Mouse (Mus musculus) midbrain, postnatal 0 days (tissue): Measurements from ENCODE around the gene Donson. TPM values are rescaled to one million over a fixed set of nuclear protein-coding genes. Genes with fewer than 3 reads are reported as not detected.

Experiments used
- ATAC-seq: fragments of 200-750 bp; cut with Nextera tagmentation; 2 replicates; pipeline ENCODE4 v1.8.0; 2017; ENCODE audit warnings: moderate number of reproducible peaks, mild to moderate bottlenecking, moderate TSS enrichment, moderate library complexity; ENCODE audit not compliant: low FRiP score
- DNase-seq: peaks from one replicate; pipeline ENCODE4 v3.0.0-alpha.2; 2015; ENCODE audit warnings: low spot score
- H3K27ac ChIP-seq: fragments of 300-500 bp; sonication (generic); 2 replicates; pipeline ENCODE4 v1.5.1; 2014; ENCODE audit warnings: low read depth, mild to moderate bottlenecking, low read length, mixed read lengths
- H3K27me3 ChIP-seq: fragments of 300-500 bp; sonication (generic); 2 replicates; pipeline ENCODE4 v1.6.1; 2014; ENCODE audit warnings: low read length, control low read depth, mixed read lengths; ENCODE audit not compliant: insufficient read depth
- H3K36me3 ChIP-seq: fragments of 300-500 bp; sonication (generic); 2 replicates; pipeline ENCODE4 v1.6.1; 2014; ENCODE audit warnings: low read length, control low read depth, mixed read lengths; ENCODE audit not compliant: insufficient read depth
- H3K4me1 ChIP-seq: fragments of 300-500 bp; sonication (generic); 2 replicates; pipeline ENCODE4 v1.6.1; 2014; ENCODE audit warnings: mild to moderate bottlenecking, control low read depth, antibody characterized with exemption, low read length, mixed read lengths; ENCODE audit not compliant: insufficient read depth
- H3K4me2 ChIP-seq: fragments of 300-500 bp; sonication (generic); 2 replicates; pipeline ENCODE4 v1.6.1; 2014; ENCODE audit warnings: low read depth, mild to moderate bottlenecking, low read length, mixed read lengths; ENCODE audit not compliant: poor library complexity, severe bottlenecking
- H3K4me3 ChIP-seq: fragments of 300-500 bp; sonication (generic); 2 replicates; pipeline ENCODE4 v1.5.1; 2014; ENCODE audit warnings: low read depth, mild to moderate bottlenecking, low read length, moderate library complexity
- H3K9ac ChIP-seq: fragments of 300-500 bp; sonication (generic); replicated peaks from 2 replicates; pipeline ENCODE4 v1.6.1; 2014; ENCODE audit warnings: mild to moderate bottlenecking, low read length, moderate library complexity, mixed read lengths; ENCODE audit not compliant: poor library complexity, severe bottlenecking
- H3K9me3 ChIP-seq: fragments of 300-500 bp; sonication (generic); 2 replicates; pipeline ENCODE4 v1.6.1; 2016; ENCODE audit warnings: low read length, control low read depth
- CTCF ChIP-seq: IDR thresholded peaks from 2 replicates; pipeline ENCODE4 v1.5.1; 2016; ENCODE audit warnings: antibody characterized with exemption, mild to moderate bottlenecking
- WGBS: fragments of 180-500 bp; shearing (Covaris S2); extraction: QIAGEN DNeasy Blood & Tissue Kit; methylation state at CpG from one replicate; pipeline ENCODE4 v1.1.7; 2014; 5-methylcytosine and 5-hydroxymethylcytosine counted together
- polyA plus RNA-seq: library from polyadenylated mRNA; unstranded; fragments of >200 nt; fragmentation: Nextera tagmentation; extraction: Ambion mirVana; gene quantifications from 2 replicates; pipeline ENCODE4 v1.2.1, GENCODE M21; 2015
- total RNA-seq: library from RNA; depleted of rRNA; stranded (reverse); fragments of >200 nt; gene quantifications from 2 replicates; pipeline ENCODE4 v1.2.3, GENCODE M21; 2014

The Donson gene
- total and polyA plus RNA-seq, 2 experiments from 2014 or later, result 15.5 to 18.3 TPM

DNA sequence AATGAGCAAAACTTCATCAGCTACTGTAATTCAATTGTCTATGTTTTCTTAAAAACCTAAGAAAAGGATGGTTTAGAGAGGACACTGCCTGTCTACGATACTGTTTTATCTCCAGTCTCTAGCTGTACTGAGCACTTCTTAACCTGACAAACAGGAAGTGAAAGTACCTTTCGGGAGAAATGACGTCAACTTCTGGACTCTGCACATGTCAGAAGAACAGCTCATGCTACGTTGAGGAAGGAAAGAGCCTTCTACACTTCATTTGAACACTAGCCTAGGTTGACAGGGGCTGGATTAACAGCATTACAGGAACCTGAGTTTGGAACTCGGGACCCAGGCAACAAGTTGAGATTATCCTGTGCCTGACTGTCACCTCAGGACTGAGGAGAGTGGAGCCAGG lies 3.0 kb downstream of the Donson start:
- no peak for TF ChIP-seq CTCF
- Histone ChIP-seq H3K4me1 (0 out of 2 replicates have a peak, but pooled peaks cover 4% of the 10 kb centered on the region), H3K4me2 (no peak overlapping the region), H3K9me3 (no peaks in the 10 kb centered on the region), H3K27ac (no peak overlapping the region), H3K9ac (no peak overlapping the region), H3K36me3 (peaks cover 54% of the 10 kb centered on the region), H3K4me3 (no peak overlapping the region), H3K27me3 (no peaks in the 10 kb centered on the region)
- no peak for DNase-seq
- WGBS, result 91% methylated on average over 5 of the region's 5 CpGs
- no peak for ATAC-seq

DNA sequence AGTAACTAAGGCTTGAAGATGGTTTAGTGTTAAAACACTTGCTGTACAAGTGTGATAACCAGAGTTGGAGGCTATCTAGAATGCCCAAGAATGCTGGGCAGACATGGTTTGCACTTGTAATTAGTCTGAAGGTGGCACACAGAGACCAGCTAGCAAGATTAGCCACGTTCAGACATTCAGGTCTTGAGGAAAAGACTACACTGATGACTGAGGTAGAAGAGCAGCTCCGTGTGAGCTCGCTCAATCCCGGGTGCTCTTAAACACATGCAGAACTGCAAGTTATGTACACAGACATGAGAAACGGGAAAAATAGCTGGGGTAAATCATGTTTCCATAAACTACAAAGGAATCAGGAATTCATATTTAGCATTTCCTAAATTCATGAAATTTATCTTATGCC lies 7.9 kb downstream of the Donson start:
- WGBS, result 78% methylated on average over 5 of the region's 5 CpGs
- Histone ChIP-seq H3K9me3 (no peaks in the 10 kb centered on the region), H3K9ac (no peak overlapping the region), H3K4me3 (no peak overlapping the region), H3K27ac (no peak overlapping the region), H3K4me2 (no peak overlapping the region), H3K27me3 (no peaks in the 10 kb centered on the region), H3K4me1 (no peaks in the 10 kb centered on the region), H3K36me3 (peaks cover 80% of the 10 kb centered on the region)
- ATAC-seq (no peak), DNase-seq (no peak)
- no peak for TF ChIP-seq CTCF

DNA sequence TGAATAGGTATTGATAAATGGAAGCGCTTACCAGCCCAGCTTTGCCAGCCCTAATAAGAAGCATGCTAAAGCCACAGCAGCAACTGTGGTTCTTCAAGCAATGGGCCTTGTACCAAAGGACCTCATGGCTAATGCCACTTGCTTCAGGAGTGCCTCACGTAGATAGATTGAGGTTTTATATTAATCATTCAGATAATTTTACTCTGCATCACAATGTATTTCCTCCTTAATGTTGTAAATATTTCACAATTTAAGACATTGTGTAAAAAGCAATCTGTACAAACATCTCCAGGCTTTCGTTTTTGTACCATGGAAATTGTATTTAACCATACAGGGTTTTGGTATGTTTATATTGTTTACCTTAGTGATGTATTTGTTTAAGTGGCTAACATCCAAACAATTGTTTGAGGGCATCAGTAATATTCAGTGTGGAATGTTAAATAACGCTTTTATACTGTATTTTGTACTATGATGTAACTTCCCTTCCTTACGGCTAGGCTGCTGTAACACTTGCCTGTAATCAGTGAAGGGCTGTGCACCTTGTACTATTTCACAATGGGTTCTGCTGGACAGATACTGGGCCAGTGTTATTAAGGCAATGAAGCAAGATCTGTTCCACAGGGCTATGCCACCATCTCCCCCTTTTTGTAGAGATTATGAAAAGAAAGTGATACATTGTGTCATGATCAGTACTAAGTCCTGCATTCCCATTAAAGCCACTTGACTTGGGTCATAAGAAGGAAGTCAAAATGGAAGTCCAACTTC lies 10.2 kb downstream of the Donson start:
- DNase-seq, result no peak
- Histone ChIP-seq H3K27ac (no peak overlapping the region), H3K4me2 (no peak overlapping the region), H3K4me1 (no peaks in the 10 kb centered on the region), H3K9ac (no peak overlapping the region), H3K9me3 (no peaks in the 10 kb centered on the region), H3K4me3 (no peak overlapping the region), H3K27me3 (no peaks in the 10 kb centered on the region), H3K36me3 (peaks cover 70% of the 10 kb centered on the region)
- WGBS, result 92% methylated on average over 5 of the region's 5 CpGs
- ATAC-seq, result no peak
- no peak for TF ChIP-seq CTCF

DNA sequence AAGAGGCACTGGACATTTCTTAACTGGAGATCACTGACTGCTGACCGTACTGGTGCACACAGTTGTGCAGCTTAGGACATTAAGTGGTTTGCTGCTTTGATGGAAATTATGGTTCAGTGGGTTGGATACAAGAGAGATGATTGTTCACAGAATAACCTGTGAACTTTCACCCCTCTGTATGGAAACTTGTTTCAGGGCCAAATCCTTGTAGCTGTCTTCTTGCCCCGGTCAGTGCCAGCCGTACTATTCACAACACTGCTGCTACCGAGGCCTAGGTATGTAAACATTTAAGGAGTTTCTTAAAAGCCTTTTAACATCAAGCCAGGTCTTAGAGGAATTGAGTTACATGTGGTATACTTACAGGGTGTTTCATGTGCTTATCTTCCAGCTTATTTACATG lies 14.1 kb downstream of the Donson start:
- Histone ChIP-seq H3K9ac (no peak overlapping the region), H3K9me3 (no peaks in the 10 kb centered on the region), H3K4me3 (no peak overlapping the region), H3K27ac (no peak overlapping the region), H3K27me3 (no peaks in the 10 kb centered on the region), H3K4me1 (no peaks in the 10 kb centered on the region), H3K4me2 (no peak overlapping the region), H3K36me3 (peaks cover 58% of the 10 kb centered on the region)
- no peak for DNase-seq
- WGBS, result 85% methylated on average over 4 of the region's 4 CpGs
- ATAC-seq, result no peak
- no peak for TF ChIP-seq CTCF

DNA sequence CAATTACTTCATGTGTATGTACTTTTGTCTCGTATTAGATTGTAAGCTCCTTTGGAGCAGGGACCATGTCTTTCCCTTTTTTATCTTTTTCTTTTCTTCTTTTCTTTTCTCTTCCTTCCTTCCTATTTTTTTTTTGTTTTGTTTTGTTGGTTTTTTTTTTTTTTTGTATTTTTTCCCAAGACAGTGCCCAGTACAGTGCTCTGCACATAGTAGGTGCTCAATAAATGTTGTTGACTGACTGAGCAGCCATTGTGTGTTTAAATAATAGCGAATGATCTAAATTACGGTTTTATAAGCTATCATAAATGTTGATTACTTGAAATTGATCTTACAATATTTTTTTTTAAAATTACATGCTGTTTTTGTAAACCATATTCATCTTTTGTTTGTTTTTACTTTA lies 24.8 kb downstream of the Donson start:
- no peak overlapping the region for H3K4me2 ChIP-seq
- DNase-seq (no peak), ATAC-seq (no peak)
- no peak overlapping the region for H3K4me3 ChIP-seq
- 98% methylated on average over 3 of the region's 3 CpGs for WGBS
- H3K9ac ChIP-seq, result no peak overlapping the region
- H3K27me3 ChIP-seq, result no peaks in the 10 kb centered on the region
- H3K36me3 ChIP-seq, result peaks cover 66% of the 10 kb centered on the region
- H3K9me3 ChIP-seq, result no peaks in the 10 kb centered on the region
- TF ChIP-seq CTCF, result no peak
- H3K4me1 ChIP-seq, result no peaks in the 10 kb centered on the region
- H3K27ac ChIP-seq, result no peak overlapping the region

DNA sequence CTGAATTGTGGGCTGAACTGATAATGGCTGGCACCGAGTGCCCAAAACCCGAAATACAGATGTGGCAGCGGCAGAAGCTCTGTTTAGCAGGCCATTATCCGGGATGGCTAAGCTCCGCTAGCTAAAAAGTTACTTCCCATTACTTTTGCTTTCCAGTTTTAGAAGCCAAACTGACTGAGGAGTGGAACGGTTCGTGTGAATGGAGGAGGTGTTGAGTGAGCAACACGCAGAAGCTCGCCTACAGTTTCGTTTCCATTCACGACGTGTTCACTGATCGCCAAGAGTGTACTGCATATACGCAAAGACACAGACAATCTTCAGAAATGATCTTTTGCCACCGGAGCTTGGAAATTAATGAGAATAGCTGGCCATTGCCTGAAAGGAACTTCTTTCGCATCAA lies 26.2 kb downstream of the Donson start:
- H3K27me3 ChIP-seq, result no peaks in the 10 kb centered on the region
- H3K9ac ChIP-seq, result no peak overlapping the region
- no peaks in the 10 kb centered on the region for H3K4me1 ChIP-seq
- H3K27ac ChIP-seq, result no peak overlapping the region
- ATAC-seq (no peak), DNase-seq (no peak)
- H3K36me3 ChIP-seq, result peaks cover 73% of the 10 kb centered on the region
- WGBS, result 94% methylated on average over 16 of the region's 16 CpGs
- H3K4me2 ChIP-seq, result no peak overlapping the region
- H3K9me3 ChIP-seq, result no peaks in the 10 kb centered on the region
- H3K4me3 ChIP-seq, result no peak overlapping the region
- TF ChIP-seq CTCF, result no peak
